Mouse (Mus musculus) olfactory bulb, adult 2 months (tissue): ENCODE data around the gene Ddost. TPM values are rescaled to one million over a fixed set of nuclear protein-coding genes. Genes with fewer than 3 reads are reported as not detected.

ENCODE experiments used
- H3K27ac ChIP-seq: fragments of 200-500 bp; 2 replicates; pipeline ENCODE4 v1.5.1; 2012; ENCODE audit warnings: low read depth, low read length; ENCODE audit not compliant: insufficient read depth
- H3K4me1 ChIP-seq: fragments of 200-500 bp; 2 replicates; pipeline ENCODE4 v1.6.1; 2012; ENCODE audit warnings: low read length; ENCODE audit not compliant: control insufficient read depth, insufficient read depth
- H3K4me3 ChIP-seq: fragments of 200-500 bp; 2 replicates; pipeline ENCODE4 v1.5.1; 2012; ENCODE audit warnings: mild to moderate bottlenecking, low read depth, low read length, moderate library complexity; ENCODE audit not compliant: insufficient read depth
- CTCF ChIP-seq: fragments of 200-500 bp; IDR thresholded peaks from 2 replicates; pipeline ENCODE4 v1.5.1; 2012; ENCODE audit warnings: low read depth, mild to moderate bottlenecking, low read length, moderate library complexity; ENCODE audit not compliant: insufficient read depth
- POLR2A ChIP-seq: fragments of 200-500 bp; IDR thresholded peaks from 2 replicates; pipeline ENCODE4 v1.6.1; 2012; ENCODE audit warnings: mild to moderate bottlenecking, low read depth, low read length, moderate library complexity; ENCODE audit not compliant: insufficient read depth
- WGBS: fragments of 180-500 bp; shearing (Covaris S2); methylation state at CpG from one replicate; pipeline ENCODE4 v1.1.7; 2018; 5-methylcytosine and 5-hydroxymethylcytosine counted together
- polyA plus RNA-seq: library from polyadenylated mRNA; stranded (reverse); fragments of >200 nt; gene quantifications from 2 replicates; pipeline ENCODE4 v1.2.4, GENCODE M21; 2012; ENCODE audit warnings: low replicate concordance; ENCODE audit not compliant: missing spikeins, insufficient read depth, insufficient read length

Ddost gene
- polyA plus RNA-seq, 1 experiment = not detected

DNA sequence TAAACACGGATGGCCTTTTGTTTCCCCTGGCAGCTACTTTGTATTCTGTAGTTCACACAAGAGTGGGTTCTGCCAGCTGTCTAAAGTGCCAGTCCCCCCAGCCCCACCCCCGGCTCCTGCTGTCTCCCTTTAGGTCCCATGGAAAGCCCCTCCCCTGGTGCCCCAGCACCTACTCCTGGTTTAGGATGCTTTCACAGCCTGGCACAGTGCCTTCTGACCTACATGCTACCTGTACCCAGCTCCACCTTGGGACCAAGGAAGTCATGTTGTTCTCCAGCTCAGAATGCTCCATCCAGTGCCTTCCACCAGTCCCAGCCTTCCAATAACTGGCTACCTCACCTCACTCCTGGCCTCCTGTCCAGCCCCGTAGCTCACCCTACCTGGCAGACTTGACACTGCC lies 2.5 kb downstream of the Ddost start:
- H3K4me1 ChIP-seq = peaks cover 9% of the 10 kb centered on the region
- 61% methylated on average over 3 of the region's 3 CpGs for WGBS
- H3K27ac ChIP-seq = no peak overlapping the region
- H3K4me3 ChIP-seq = no peak overlapping the region
- no peak for TF ChIP-seq CTCF
- no peak for TF ChIP-seq POLR2A

DNA sequence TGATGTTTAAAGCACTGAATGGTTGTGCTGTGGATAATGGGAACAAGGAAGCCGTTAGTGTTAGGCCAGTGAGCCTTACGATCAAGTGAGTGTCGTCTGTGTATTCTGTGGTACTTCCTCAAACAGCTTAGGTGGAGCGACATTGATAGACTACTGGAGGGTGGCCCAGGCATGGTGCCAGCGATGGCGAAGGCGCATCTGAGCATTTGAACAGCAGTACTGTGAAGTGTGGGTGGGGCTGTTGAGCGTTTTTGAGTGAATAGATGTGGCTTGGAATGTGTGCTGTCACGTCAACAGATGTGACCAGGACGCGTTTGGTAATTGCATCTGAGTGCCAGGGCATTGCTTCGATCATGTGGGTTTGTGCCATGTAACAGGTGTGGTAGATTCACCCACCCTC lies 3.2 kb downstream of the Ddost start:
- H3K27ac ChIP-seq = no peak overlapping the region
- WGBS = 81% methylated on average over 12 of the region's 12 CpGs
- no peak overlapping the region for H3K4me3 ChIP-seq
- no peak for TF ChIP-seq CTCF
- no peak for TF ChIP-seq POLR2A
- H3K4me1 ChIP-seq = peaks cover 9% of the 10 kb centered on the region

DNA sequence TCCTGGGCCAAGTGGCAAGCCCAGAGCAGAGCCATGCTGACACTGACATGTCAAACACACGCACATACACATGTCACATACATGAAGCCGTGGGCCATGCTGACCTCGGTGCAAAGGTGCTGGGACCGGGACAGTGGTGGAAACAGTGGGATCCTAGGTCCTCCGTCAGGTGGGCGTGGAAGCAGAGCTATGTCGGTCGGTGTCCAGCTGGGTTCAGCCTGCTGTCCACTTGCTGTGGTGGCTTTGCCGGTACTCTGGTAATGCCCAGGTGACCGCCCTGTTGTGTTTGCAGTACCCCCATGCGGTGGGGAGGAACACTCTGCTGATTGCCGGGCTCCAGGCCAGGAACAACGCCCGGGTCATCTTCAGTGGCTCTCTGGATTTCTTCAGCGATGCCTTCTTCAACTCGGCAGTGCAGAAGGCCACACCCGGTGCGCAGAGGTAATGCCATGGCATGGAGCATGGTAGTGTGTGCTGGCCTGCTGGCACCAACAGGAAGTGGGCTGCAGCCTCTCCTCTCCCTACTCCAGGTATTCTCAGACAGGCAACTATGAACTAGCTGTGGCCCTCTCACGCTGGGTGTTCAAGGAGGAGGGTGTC lies 5.9 kb downstream of the Ddost start:
- H3K27ac ChIP-seq = no peak overlapping the region
- H3K4me1 ChIP-seq = 0 out of 2 replicates have a peak, but pooled peaks cover 2% of the 10 kb centered on the region
- TF ChIP-seq POLR2A = no peak
- no peak for TF ChIP-seq CTCF
- no peak overlapping the region for H3K4me3 ChIP-seq
- 92% methylated on average over 19 of the region's 19 CpGs for WGBS

DNA sequence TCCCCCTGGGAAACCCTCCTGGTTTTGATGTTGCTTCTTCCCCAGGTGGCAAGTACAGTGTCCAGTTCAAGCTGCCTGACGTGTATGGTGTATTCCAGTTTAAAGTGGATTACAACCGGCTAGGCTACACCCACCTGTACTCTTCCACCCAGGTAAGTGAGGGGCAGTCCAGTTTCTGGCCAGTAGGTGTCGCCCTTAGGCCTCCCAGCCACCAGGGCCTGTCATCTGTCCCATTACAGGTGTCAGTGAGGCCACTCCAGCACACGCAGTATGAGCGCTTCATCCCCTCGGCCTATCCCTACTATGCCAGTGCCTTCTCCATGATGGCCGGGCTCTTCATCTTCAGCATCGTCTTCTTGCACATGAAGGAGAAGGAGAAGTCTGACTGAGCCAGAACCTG lies 7.1 kb downstream of the Ddost start:
- TF ChIP-seq CTCF (peak; percentile 66), POLR2A (no peak)
- Histone ChIP-seq H3K27ac (no peak overlapping the region), H3K4me3 (no peak overlapping the region), H3K4me1 (0 out of 2 replicates have a peak, but pooled peaks cover 3% of the 10 kb centered on the region)
- 54% methylated on average over 8 of the region's 8 CpGs for WGBS

DNA sequence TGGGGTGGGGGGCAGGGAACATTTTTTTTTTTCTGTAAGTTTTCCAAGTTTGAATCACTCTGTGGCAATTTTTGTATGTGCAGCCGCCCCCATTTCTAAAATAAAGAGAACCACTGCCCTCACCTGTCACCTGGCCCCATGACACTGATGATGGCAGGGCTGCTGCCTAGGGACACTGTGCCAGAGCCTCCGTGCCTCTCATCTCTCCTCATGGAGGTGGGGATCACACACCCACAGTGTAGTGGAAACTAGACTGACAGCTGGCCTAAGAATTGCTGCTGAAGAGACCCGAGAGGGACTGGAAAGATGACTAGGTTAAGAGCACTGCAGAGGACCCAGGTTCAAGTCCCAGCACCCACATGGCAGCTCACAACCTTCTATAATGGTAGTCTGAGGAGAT lies 7.6 kb downstream of the Ddost start:
- 81% methylated on average over 3 of the region's 3 CpGs for WGBS
- TF ChIP-seq CTCF (no peak), POLR2A (no peak)
- Histone ChIP-seq H3K4me1 (0 out of 2 replicates have a peak, but pooled peaks cover 3% of the 10 kb centered on the region), H3K27ac (no peak overlapping the region), H3K4me3 (no peak overlapping the region)

DNA sequence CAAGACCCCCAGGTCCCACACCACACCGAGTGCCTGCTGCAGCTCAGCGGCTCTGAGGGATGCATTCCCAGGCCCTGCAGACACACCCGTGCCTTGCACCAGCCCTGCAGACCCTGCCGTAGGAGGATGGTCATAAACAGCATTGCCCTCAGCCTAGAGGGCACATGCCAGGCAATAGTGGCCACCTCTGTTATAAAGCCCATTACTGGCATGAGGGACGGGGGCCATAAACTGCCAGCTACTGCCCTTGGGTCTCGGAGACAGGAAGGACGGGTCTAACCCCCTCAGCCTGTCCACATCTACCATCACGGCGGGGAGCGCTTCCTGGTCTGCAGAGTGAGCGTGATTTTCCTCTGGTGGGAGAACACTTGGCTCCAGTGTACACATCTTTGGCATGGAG lies 8.5 kb downstream of the Ddost start:
- Histone ChIP-seq H3K4me3 (no peak overlapping the region), H3K27ac (no peak overlapping the region), H3K4me1 (0 out of 2 replicates have a peak, but pooled peaks cover 6% of the 10 kb centered on the region)
- WGBS = 87% methylated on average over 11 of the region's 11 CpGs
- TF ChIP-seq POLR2A (no peak), CTCF (no peak)

DNA sequence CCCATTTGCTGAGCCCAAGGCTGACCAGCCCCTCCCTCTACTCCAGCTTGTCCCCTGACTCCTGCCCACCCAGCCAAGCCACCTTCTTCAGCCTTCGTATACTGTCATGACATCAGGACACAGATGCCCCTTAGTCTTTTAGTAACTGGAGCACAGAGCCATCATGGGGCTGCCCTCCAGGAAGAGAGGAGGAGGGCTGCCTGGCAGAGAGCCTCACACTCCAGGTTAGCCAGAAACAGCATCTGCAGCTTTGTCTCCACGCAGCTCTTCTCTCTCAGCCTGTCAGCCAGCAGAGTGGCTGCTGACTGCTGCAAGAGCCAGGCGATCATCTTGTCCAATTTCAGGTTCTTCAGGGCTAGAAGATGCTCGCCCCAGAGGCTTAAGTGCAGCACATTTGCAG lies 9.3 kb downstream of the Ddost start:
- no peak overlapping the region for H3K27ac ChIP-seq
- WGBS = 75% methylated on average over 4 of the region's 4 CpGs
- TF ChIP-seq CTCF = no peak
- no peak for TF ChIP-seq POLR2A
- H3K4me3 ChIP-seq = no peak overlapping the region
- 0 out of 2 replicates have a peak, but pooled peaks cover 9% of the 10 kb centered on the region for H3K4me1 ChIP-seq

DNA sequence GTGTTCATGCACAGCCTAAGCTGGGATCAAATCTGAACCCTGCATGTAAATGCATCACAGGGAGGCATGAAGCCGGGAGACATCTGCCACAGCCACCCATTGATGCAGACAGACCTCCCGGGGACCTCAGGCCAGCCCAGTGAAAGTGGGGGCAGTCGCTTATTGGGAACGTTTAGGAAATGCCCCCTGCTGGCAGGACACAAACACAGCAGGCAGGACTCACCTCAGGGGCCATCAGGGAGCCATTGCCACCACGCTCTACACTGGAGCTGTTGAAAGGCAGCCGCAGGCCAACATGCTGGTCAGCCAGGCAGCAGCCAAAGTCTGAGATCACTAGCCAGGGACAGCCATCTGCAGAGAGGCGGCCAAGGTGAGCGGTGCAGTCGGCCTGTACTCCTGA lies 11.3 kb downstream of the Ddost start:
- 68% methylated on average over 9 of the region's 9 CpGs for WGBS
- no peak for TF ChIP-seq POLR2A
- 0 out of 2 replicates have a peak, but pooled peaks have one; percentile 41 for TF ChIP-seq CTCF
- Histone ChIP-seq H3K4me3 (no peak overlapping the region), H3K27ac (no peak overlapping the region), H3K4me1 (peaks cover 17% of the 10 kb centered on the region; the same call in 1 of the 2 replicates)

DNA sequence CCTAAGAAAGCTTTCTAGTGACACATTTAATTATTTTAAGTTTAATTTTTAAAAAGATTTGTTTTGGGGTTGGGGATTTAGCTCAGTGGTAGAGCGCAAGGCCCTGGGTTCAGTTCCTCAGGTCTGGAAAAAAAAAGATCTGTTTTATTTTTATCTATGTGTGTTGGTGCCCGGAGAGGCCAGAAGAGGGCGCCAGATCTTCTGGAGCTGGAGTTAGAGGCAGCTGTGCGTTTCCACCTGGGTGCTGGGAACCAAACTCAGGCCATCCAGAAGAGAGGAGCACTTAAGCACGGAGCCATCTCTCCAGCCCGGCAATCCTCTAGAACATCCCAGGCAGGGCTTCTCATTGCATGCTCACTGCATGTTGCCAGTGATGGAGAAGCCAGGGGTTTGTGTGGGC lies 11.8 kb downstream of the Ddost start:
- no peak overlapping the region for H3K27ac ChIP-seq
- TF ChIP-seq CTCF (0 out of 2 replicates have a peak, but pooled peaks have one; percentile 24), POLR2A (no peak)
- no peak overlapping the region for H3K4me3 ChIP-seq
- WGBS = 86% methylated on average over 6 of the region's 6 CpGs
- H3K4me1 ChIP-seq = peaks cover 17% of the 10 kb centered on the region; the same call in 1 of the 2 replicates
